Mouse (Mus musculus): ENCODE measurements around the gene Cd5.

Gene Cd5

DNA sequence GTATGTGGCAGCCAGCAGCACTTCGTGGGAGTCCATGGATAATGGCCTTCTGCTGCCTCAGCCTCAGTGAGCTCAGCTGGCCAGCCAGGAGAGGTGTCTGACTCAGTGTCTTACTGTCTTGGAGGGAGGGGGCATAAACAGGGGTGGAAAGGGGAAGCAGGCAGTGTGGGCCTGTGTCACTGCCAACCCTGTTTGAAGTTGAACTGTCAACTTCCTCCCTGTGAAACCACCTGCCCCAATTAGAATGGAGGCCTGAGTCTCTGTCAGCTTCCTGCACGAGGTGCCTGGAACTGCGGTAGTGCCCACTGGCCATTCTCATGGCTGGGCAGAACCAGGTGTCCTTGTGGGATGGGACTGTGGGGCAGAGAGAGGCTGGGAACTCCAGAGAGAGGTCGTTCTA lies at the start of gene Cd5:
Gene Cd5 (minus strand): TSS at position 192 of the 400 bp plus-strand sequence.
- in situ Hi-C loops (cut with MboI; ENCODE audit: low sequenced_read_pairs) = no loop called here

DNA sequence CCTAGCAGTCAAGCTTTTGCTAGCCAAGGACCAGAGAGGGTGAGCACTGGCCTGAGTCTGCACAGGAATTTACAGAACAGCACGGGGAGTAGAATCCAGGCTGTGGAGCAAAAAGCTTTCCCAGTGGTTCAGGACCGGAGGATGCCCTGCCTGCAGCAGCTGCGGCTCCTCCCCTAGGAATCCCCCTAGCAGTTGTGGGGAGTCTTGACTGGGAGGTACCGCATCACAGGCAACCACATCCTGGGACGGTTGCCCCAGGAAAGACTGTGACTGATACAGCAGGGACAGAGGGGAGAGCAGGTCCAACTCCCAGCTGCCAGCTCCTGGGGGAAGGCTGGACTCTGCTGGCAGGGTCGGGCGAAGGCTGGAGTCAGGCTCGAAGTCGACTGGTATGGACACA lies 49.4 kb upstream of the Cd5 start:
- in situ Hi-C loops (cut with MboI; ENCODE audit: low sequenced_read_pairs) = no loop called here

DNA sequence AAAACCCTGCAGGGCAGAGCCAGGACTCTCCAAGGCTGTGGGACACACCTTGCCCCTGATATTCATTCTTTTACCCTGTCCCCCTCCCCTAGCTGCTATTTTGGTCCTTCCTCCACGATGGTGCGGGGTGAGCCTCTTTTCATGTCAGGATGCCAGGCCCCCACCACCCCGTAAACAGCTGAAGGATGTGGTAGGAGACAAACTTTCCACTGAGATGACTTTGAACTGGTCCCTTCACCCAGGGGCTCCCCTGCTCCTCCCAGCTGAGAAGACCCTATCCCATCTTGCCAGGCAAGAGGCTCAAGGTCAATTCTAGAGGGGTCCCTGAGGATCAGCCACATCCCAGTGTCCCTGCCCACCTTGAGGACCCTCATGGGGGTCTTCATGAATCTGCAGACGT lies 48.6 kb upstream of the Cd5 start:
- in situ Hi-C loops (cut with MboI; ENCODE audit: low sequenced_read_pairs) = no loop called here

DNA sequence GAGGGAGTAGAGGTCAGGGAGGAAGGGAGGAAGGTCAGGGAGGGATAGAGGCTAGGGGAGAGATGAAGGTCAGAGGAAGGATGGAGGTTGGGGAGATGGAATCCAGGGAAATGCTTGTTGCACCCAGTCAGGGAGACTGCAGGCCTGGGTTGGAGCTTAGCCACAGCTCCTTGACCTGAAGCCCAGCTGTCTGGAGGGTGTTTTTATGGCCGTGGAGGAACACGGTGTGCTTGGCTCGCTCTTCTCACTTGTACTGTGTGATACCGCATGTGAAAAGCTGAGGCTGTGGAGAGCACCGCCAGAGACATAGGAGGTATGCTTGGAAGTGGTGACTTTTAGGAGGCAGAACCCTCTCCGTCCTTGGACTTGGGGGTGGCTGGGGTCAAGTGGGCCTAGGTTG lies 48.0 kb upstream of the Cd5 start:
- in situ Hi-C loops (cut with MboI; ENCODE audit: low sequenced_read_pairs) = no loop called here

DNA sequence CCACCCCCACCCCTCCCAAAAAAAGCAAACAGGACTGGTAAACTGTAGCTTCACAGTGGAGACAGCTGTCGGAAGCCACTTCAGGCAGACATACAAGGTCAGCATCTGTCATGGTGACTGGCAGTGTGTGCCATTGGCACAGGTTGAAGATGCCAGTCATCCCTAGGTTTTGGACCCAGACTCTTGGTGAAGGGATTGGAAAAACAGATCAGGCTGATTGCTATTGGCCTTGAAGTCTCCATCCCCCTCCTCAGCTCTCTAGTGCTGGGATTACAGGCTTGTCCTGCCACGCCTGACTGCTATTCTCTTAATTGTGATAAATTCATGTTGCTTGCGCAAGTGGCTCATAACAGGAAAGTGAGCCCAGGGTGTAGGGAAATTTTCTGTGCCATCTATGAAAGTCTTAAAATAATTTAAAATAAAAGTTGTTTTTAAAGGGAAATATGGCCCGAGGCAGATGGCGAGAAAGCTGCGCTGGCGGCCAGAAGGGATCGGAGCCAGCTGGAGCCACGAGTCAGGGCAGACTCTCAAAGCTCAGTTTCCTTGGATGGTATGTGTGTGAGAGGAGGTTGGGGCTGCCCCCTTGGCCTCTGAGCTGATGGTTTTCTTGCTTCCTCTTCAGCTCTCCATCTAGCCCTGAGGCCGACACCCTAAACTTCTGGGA lies 46.1 kb upstream of the Cd5 start:
- in situ Hi-C loops (cut with MboI; ENCODE audit: low sequenced_read_pairs) = no loop called here

DNA sequence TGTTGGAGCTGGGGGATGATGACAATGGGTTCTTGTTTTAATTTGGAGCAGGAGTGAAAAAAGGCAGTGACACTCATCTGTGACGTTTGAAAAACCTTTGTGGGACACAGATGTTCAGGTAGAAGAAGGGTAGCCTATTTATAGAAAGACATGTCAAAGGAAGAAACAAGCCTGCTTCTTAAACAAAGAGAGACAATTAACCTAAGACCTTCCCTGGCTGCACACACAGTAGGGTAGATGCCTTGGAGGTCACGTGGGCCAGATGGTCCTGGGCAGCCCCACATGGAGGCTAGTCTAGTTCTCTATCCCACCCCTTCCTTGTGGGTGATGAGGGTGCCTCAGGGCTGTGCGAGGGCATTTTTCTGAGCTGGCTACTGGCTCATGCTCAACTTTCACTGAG lies 45.3 kb upstream of the Cd5 start:
- in situ Hi-C loops (cut with MboI; ENCODE audit: low sequenced_read_pairs) = no loop called here

DNA sequence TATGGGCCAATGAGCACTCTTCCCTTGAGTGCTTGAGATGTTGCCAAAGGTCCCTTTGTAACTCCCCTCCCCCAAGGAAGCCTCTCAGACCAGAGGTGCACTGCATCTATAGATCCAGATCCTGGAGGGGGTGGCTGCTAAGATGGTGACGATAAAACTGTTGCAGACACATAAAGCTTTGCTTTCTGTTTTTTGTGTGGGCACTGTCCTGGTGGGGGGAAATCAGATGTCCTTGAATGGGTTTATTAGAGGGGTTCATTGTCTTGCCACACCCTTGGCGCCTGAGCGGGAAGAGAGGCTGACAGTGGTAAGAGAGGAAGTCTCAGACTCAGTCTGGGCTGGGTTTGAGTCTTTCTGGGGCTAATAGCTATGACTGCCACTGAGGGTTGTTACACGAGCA lies 44.4 kb upstream of the Cd5 start:
- in situ Hi-C loops (cut with MboI; ENCODE audit: low sequenced_read_pairs) = no loop called here

DNA sequence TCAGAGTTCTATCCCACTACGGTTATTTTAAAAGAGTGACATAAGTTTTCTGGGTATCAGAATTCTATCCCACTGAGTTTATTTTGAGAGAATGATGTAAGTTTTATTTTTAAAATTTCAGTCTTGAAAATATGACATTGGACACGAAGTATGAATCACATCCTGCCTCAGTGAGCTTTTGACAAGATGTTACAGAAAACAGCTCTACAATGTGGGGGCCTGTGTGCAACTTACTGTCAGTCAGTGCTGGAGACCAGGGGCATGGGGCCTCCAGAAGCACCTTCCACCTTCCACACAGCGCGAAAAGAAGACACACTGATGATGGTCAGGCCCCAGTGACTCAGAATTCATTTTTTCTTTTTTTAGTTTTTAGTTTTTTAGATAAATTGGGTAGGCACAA lies 42.8 kb upstream of the Cd5 start:
- in situ Hi-C loops (cut with MboI; ENCODE audit: low sequenced_read_pairs) = no loop called here

DNA sequence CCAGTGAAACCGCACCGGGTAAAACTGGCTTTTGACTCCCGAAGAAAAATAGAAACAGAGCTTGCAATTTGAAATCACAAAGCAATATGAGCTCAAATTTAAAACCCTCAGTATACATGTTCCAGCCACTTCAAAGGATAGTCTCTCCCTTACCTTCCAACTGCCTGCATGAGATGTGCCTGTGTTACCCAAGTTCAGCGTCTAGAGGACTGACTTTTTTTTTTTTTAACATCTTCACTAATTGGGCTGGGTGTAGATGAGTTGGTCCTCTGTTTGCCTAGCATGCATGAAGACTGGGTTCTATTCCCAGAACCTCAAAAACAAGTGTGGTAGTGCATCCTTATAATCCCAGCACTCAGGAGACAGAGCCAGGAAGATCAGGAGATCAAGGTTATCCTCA lies 38.1 kb upstream of the Cd5 start:
- in situ Hi-C loops (cut with MboI; ENCODE audit: low sequenced_read_pairs) = no loop called here

DNA sequence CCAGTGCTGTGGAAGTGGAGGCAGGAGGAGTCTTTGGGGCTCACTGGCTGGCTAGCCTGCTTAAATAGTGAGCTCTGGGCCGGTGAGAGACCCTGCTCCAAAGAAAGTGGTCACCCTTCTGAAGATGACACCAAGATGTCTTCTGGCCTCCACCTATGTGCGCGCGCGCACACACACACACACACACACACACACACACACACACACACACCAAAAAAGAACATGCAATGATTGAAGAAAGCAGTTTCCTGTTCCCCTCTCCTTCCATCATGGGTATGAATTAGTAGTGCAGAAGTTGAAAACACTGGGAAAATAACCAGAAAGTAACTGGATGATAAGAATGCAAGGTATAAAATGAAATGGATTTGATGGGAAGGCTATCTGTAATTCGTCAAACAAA lies 35.3 kb upstream of the Cd5 start:
- in situ Hi-C loops (cut with MboI; ENCODE audit: low sequenced_read_pairs) = no loop called here

DNA sequence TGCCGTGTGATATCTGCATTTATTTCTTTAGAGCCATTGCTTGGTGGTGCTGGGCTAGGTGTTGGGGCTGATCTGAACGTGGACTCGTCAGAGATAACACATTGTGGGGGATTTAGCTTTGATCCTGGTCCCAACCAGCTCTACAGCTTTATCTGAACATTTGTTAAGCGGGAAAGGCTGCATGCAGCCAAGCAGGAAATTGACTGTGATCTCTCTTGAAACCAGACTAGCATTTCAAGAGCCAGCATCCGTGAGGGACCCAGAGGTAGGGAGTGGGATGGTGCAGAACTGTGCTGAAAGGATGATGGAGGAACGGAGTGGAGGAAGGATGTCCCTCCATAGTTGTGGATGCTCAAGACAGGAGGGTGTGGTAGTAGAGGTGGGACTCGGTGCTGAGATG lies 34.6 kb upstream of the Cd5 start:
- in situ Hi-C loops (cut with MboI; ENCODE audit: low sequenced_read_pairs) = no loop called here

DNA sequence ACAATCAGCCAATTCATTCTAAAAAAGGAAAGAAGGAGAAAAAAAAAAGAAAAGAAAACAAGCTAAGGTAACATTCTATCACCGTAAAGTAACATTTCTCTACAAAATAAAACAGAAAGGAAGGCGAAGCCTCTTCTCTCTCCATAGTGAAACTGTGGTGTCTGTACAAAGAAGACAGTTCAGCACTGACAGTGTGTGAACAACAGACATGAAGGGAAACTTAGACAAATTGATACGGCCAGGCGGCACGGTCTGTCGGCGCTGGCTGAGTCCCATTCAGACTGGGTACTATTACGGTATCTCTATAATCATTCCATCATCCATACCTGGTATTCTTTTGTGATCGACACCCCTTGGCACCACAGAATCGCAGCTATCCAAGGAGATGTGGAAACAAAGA lies 34.1 kb upstream of the Cd5 start:
- in situ Hi-C loops (cut with MboI; ENCODE audit: low sequenced_read_pairs) = no loop called here

DNA sequence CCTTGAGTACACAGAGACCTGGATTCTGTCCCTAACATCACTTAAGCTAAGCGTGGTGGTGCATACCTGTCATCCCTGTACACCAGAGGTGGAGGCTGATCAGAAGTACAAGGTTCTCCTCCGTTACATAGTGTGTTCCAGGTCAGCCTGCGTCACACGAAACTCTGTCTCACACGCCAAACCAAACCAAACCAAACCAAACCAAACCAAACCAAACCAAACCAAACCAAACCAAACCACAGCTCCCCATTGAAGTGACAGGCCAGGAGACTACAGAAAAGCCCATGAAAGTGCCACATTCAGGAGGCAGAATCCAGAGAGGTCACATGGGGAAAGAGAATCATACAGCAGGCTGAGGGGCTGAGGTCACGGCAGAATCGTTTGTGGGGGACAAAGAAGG lies 33.2 kb upstream of the Cd5 start:
- in situ Hi-C loops (cut with MboI; ENCODE audit: low sequenced_read_pairs) = no loop called here

DNA sequence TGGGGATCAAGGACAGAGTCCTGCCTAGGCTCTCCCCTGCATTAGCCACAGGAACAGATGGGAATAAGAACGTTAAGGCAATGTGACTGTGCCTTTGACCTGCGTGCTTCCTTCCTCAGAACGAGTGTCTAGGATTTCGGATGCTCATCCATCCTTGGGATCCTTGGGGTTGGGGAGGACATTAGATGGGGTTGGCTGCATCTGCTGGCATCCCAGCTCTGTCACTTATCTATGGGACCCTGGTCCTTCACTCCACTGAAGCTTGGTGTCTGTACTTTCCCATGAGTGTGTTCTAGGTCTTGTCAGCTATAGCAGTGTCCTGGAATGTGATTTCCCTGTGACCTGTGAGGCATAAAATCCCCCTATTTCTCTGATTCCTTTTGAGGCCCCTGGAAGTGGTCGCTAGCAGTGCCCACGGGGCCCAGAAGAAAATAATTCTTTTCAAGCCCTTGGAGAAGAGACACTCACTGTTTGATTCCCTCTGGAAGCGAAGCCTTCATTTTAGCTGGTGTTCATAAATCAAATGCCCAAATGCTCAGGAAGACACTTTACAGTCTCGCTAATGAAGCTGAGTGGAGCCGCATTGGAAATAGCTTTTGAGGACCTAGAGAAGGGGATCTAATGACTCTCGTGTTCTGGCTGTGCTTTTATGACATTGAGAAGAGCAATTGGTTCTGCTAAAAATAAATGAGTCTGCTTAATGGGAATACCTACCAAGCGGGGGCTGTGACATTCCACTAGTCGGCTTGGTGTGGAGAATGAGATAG lies 30.8 kb upstream of the Cd5 start:
- in situ Hi-C loops (cut with MboI; ENCODE audit: low sequenced_read_pairs) = no loop called here

DNA sequence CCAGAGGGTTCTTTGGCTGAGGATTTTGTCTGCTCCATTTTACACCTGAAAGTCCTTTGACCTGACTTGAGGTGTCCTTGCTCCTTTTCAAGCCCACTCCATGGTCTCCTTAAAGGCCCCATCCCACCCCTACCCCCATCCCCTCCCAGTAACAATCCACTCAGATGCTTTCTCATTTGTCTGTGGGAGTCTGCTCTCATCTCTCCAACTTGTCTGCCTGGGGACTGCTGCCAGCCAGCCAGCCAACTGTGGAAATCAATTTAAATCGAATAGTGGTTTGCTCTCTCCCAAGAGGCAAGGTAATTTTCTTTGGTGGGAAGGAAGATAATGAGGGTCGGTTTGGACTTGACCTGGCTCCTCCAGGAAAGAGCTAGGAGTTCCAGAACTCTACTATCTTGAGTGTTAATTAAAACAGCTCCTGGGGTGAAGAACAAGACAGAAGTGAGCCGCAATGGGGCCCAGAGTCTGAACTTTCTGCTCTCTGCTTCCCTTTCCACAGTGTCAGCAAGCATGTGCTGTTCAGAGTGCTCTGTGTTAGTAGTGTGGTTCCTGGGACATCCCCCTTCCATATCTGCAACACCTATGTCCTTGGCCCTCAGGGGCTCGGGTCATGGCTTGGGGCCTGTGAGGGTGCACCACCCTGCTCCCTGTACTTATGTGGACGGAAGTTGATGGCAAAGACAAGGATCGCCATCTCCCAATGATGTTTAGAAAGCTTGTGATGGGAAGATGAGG lies 30.1 kb upstream of the Cd5 start:
- in situ Hi-C loops (cut with MboI; ENCODE audit: low sequenced_read_pairs) = no loop called here

DNA sequence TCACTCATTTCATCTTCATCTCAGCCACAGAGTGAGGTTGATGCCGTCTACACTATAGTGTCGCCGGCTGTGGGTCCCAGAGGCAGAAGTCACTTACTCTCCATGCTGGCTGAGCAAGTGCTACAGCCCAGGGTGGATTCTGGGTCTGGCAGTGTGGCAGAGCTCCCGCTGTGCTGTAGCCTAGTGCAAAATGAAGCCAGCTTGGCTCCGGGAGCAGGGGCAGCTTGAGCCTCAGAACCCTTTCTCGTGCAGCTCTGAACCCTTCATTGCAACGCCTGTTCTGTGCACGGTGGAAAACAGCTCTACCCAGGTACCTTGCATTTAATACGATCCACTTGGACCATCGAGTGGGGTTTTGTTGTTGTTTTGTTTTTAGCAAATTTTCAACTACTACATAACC lies 28.8 kb upstream of the Cd5 start:
- in situ Hi-C loops (cut with MboI; ENCODE audit: low sequenced_read_pairs) = no loop called here

DNA sequence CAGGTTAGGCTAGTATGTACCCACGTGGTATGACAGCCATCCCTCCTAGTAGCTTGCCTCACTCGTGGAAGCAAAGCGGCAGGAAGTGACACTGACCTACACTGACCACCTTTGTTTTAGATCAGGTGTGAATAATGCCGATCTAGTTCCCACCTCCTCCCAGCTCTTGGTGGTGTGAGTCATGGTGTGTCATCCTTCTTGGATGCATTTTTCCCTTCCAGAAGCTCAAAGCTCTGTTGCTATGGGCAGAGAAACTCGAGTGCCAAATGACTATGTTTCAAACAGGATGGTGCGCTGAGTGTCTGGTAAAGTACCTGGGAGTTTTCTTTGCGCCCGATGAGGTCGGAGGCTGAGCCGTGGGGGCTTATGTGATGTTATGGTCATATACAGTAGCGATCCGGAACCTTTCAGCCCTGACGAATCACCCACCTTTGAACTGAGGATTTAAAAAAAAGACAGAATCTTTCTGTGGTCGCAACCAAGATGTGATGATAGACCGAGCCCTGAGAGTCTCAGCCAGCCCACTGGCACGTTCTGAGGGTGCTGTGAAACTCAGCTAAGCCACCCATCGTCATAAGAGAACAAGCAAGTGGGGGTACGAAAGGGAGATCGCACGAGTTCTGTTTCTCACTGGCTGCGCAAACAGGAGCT lies 24.7 kb upstream of the Cd5 start:
- in situ Hi-C loops (cut with MboI; ENCODE audit: low sequenced_read_pairs) = no loop called here

DNA sequence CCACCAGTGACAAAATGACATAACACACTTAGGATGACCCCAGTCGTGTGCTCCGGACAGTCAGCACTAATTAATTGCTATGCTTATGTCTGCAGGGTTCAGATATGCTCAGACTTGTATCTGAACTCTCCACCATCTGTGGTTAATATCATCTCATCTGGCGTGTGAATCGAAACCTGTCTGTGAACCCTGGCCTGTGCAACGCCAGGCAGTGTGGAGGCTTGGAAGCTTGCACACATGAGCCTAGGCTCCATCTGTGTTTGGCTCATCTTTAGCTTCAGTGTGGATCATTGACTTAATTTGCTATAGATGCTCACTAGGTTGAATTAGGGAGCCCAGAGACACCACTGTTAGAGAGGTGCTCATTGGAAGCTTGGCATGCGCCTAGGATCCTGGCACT lies 23.7 kb upstream of the Cd5 start:
- in situ Hi-C loops (cut with MboI; ENCODE audit: low sequenced_read_pairs) = no loop called here

DNA sequence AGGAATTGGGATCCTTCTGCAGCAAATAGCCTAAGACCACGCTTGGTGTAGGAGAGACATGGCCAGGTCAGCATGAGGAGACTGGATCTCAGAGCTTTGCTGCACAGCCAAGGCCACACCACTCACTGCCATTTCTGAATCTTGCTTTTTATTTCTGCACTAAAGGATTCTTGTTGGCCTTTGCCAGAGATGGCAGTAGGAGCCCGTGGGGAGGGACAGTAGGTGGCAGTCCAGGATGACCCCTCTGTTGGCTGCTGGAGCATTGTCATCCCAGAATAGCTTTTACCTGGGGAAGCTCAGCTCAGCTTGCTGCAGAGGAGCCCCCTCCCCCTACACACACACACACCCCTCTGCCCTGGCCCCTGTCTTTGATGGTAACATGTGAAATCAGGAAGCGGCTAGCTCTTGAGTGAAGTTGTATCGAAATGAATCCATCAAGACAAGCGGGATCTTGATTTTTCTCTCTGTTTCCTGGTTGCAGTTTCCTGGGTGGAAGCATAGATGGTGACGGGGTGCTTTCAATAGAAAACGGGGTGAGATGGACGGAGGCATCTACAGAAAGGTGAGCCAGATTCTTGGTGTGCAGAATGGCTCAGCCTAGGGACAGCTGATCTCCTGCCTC lies 23.1 kb upstream of the Cd5 start:
- in situ Hi-C loops (cut with MboI; ENCODE audit: low sequenced_read_pairs) = no loop called here

DNA sequence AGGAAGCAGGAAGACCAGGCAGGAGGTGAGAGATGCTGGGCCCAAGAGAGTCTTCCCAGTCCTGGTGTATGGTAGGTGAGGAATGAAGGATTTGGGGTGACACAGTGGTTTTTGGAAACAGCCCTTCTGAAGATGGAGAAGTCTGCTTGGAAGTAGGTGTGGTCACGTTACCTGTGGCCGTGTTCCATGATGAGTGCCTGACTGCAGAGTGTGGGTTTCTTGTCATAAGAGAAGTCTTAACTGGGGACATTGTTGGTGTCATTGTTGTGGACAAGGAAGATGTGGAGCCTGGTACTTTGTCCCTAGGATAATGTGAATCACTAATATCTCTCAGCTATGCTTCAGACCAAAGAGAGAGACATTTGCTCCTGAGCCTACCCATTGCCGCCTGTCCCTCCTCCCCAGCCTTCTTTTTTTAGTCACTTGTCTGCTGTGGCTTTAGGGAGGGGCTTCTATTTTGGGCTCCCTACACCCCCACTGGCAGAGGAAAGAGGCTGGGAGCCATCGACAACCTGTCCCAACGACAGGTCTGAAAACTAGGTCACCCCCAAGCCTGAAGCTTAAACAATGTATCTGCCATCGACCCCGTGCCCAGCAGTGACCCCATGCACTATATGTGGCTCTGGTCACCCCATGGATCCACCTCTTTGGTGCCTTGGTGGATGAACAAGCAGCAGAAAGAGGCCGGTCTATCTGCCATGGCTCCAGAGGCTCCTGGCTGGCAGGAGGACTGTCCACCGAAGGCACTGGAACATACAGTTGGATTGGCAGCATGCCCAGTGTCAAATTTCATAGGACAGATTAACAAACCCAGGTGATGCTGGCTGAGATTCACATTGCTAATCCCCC lies 21.4 kb upstream of the Cd5 start:
- in situ Hi-C loops (cut with MboI; ENCODE audit: low sequenced_read_pairs) = no loop called here
